Mouse (Mus musculus): ENCODE measurements around the gene Cerkl. TPM values are rescaled to one million over a fixed set of nuclear protein-coding genes. Genes with fewer than 3 reads are reported as not detected.

Cerkl gene
- polyA plus RNA-seq, 1 experiment from 2014 or later = 1.5 TPM

- whole genome bisulfite sequencing = 16% methylated on average over 15 of the region's 15 CpGs
- H3K4me1 ChIP-seq = peaks cover 16% of the 10 kb centered on the region
- H3K9me3 ChIP-seq = no peaks in the 10 kb centered on the region
- no peak overlapping the region for H3K4me3 ChIP-seq
- H3K36me3 ChIP-seq = no peaks in the 10 kb centered on the region
- no peak overlapping the region for H3K27ac ChIP-seq
- no peak for DNase-seq (ENCODE audit: low spot score)
- H3K27me3 ChIP-seq (ENCODE audit: insufficient read depth, poor library complexity, severe bottlenecking) = peaks cover 64% of the 10 kb centered on the region
Observed at GRCm38 (mm10) chr2:79454786-79455446, 1.7 kb downstream of the Cerkl start.

GRCm38 (mm10) chr2:79453901-79454781 is 2.4 kb downstream of the Cerkl start:
- 3% methylated on average over 55 of the region's 55 CpGs for WGBS
- H3K4me3 ChIP-seq = peak overlapping the region; percentile 57
- H3K36me3 ChIP-seq = no peaks in the 10 kb centered on the region
- H3K27ac ChIP-seq = no peak overlapping the region
- DNase-seq (ENCODE audit: low spot score) = peak; percentile 94
- peaks cover 15% of the 10 kb centered on the region for H3K4me1 ChIP-seq
- H3K9me3 ChIP-seq = no peaks in the 10 kb centered on the region
- H3K27me3 ChIP-seq (ENCODE audit: insufficient read depth, poor library complexity, severe bottlenecking) = peaks cover 56% of the 10 kb centered on the region

DNA sequence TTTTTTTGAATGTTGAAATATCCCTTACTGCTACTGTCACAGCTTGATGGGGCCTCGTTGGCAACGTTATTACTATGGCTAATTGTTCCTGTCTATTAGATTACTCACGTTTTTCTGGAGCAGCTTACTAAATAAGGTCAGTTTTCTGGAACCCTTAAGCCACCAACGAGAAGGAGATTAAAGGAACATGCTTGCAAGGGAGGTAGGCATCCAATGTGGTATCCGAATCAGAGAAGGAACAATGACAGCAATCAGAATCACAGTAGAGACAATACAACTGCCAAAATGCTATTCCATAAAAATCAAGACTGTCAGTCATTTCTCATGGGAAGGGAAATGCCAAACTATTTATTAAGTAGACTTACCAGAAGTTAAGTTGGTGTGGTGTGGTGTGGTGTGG is 5.1 kb downstream of the Cerkl start:
- Histone ChIP-seq H3K4me3 (no peak overlapping the region), H3K27me3 (ENCODE audit: insufficient read depth, poor library complexity, severe bottlenecking) (peaks cover 29% of the 10 kb centered on the region), H3K36me3 (no peaks in the 10 kb centered on the region), H3K9me3 (no peaks in the 10 kb centered on the region), H3K4me1 (peaks cover 4% of the 10 kb centered on the region; the same call in 1 of the 2 replicates), H3K27ac (no peak overlapping the region)
- 46% methylated on average over 5 of the region's 5 CpGs for WGBS
- no peak for DNase-seq (ENCODE audit: low spot score)

GRCm38 (mm10) chr2:79450684-79451394 is 5.7 kb downstream of the Cerkl start:
- H3K36me3 ChIP-seq = no peaks in the 10 kb centered on the region
- no peaks in the 10 kb centered on the region for H3K9me3 ChIP-seq
- no peak overlapping the region for H3K4me3 ChIP-seq
- H3K27me3 ChIP-seq (ENCODE audit: insufficient read depth, poor library complexity, severe bottlenecking) = peaks cover 23% of the 10 kb centered on the region
- no peak for DNase-seq (ENCODE audit: low spot score)
- no peak overlapping the region for H3K27ac ChIP-seq
- WGBS = 69% methylated on average over 4 of the region's 4 CpGs
- H3K4me1 ChIP-seq = peaks cover 3% of the 10 kb centered on the region; the same call in 1 of the 2 replicates

DNA sequence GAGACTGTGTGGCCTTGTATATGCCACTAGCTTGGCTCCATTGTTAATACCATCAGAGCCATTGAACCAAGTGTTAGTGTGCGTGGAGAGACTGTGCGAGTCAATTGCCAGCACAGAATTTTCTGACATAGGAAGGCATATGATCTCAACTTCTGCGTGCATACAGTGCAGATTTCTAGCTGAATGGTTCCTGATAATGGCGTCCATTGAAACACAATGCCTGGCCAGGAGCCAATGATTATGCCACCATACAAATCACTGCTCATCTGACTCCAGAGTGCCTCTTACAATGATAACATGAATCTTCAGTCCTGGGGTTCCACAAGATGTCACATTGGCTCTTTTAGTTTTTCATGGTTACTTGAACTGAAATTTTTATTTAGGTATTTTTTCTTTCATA is 7.2 kb downstream of the Cerkl start:
- Histone ChIP-seq H3K36me3 (no peaks in the 10 kb centered on the region), H3K27me3 (ENCODE audit: insufficient read depth, poor library complexity, severe bottlenecking) (peaks cover 8% of the 10 kb centered on the region), H3K9me3 (no peaks in the 10 kb centered on the region), H3K27ac (no peak overlapping the region), H3K4me3 (no peak overlapping the region), H3K4me1 (peaks cover 3% of the 10 kb centered on the region; the same call in 1 of the 2 replicates)
- WGBS = 70% methylated on average over 4 of the region's 4 CpGs
- no peak for DNase-seq (ENCODE audit: low spot score)

DNA sequence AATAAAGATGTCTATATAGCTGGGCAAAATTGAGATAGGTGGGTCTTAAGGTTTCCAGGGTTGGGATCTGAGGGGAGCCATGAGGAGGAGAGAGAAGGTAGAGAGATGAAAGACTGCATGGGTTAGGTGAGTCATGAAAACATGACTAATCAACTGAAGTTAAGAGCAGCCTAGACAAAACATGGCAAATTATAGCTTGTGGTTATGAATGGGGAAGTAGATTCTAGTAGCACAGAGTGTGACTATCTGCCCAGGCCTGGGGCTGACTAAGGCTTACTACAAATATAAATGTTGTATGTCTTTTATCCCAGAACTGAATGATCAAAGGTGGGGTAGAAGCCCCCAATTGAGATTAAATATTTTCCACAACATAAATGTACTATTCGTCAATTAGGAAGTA is 9.4 kb downstream of the Cerkl start:
- Histone ChIP-seq H3K27ac (no peak overlapping the region), H3K27me3 (ENCODE audit: insufficient read depth, poor library complexity, severe bottlenecking) (no peaks in the 10 kb centered on the region), H3K4me1 (no peaks in the 10 kb centered on the region), H3K36me3 (no peaks in the 10 kb centered on the region), H3K9me3 (no peaks in the 10 kb centered on the region), H3K4me3 (no peak overlapping the region)
- no peak for DNase-seq (ENCODE audit: low spot score)
- WGBS = 60% methylated on average over 1 of the region's 1 CpGs

- H3K4me1 ChIP-seq = no peaks in the 10 kb centered on the region
- no peaks in the 10 kb centered on the region for H3K27me3 ChIP-seq (ENCODE audit: insufficient read depth, poor library complexity, severe bottlenecking)
- no peak for DNase-seq (ENCODE audit: low spot score)
- WGBS = 76% methylated on average over 3 of the region's 3 CpGs
- H3K36me3 ChIP-seq = no peaks in the 10 kb centered on the region
- no peak overlapping the region for H3K4me3 ChIP-seq
- no peaks in the 10 kb centered on the region for H3K9me3 ChIP-seq
- H3K27ac ChIP-seq = no peak overlapping the region
Observed at GRCm38 (mm10) chr2:79443861-79444620, 12.5 kb downstream of the Cerkl start.

GRCm38 (mm10) chr2:79443401-79443800 is 13.2 kb downstream of the Cerkl start:
- no peak for DNase-seq (ENCODE audit: low spot score)
- no peak overlapping the region for H3K27ac ChIP-seq
- 84% methylated on average over 2 of the region's 2 CpGs for WGBS
- H3K36me3 ChIP-seq = no peaks in the 10 kb centered on the region
- H3K9me3 ChIP-seq = no peaks in the 10 kb centered on the region
- no peaks in the 10 kb centered on the region for H3K27me3 ChIP-seq (ENCODE audit: insufficient read depth, poor library complexity, severe bottlenecking)
- H3K4me3 ChIP-seq = no peak overlapping the region
- no peaks in the 10 kb centered on the region for H3K4me1 ChIP-seq

DNA sequence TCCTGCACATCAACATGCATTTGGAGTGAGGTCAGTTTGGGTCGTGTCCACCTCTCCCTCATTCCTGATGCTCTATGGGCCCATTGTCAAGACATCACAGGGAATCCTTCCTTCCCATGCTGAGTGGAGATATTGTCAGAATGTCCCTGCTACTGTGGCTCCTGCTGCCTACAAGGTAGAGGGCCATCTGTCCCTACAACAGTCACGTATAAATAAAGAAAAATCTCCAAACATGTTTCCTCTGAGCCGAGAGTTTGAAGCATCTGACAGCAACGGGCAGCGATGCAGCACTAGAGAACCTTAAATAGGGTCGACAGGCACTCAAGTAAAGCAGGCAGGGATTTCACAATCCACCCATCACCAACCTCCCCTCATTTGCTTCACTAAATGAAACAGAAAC is 13.7 kb downstream of the Cerkl start:
- Histone ChIP-seq H3K4me1 (no peaks in the 10 kb centered on the region), H3K27me3 (ENCODE audit: insufficient read depth, poor library complexity, severe bottlenecking) (no peaks in the 10 kb centered on the region), H3K4me3 (no peak overlapping the region), H3K36me3 (no peaks in the 10 kb centered on the region), H3K27ac (no peak overlapping the region), H3K9me3 (no peaks in the 10 kb centered on the region)
- WGBS = 81% methylated on average over 6 of the region's 6 CpGs
- DNase-seq (ENCODE audit: low spot score) = no peak

DNA sequence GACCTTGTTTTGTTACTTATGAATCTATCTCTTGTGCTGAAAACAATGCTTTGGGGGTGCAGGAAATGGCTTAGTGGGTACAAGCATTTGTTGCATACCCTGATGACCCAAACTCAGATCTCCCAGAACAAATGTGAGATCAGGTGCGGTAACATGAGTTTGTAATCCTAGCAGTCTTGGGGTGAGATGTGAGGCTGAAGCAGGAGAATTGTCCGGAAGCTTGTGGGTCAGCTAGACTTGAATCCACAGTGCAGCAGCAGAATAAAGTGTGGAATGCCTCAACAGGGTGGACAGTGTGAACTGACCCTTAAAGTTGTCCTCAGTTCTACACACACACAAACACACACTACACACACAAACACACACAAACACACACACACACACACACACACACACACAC is 14.4 kb downstream of the Cerkl start:
- Histone ChIP-seq H3K27ac (no peak overlapping the region), H3K4me1 (no peaks in the 10 kb centered on the region), H3K4me3 (no peak overlapping the region), H3K36me3 (no peaks in the 10 kb centered on the region), H3K27me3 (ENCODE audit: insufficient read depth, poor library complexity, severe bottlenecking) (no peaks in the 10 kb centered on the region), H3K9me3 (no peaks in the 10 kb centered on the region)
- 93% methylated on average over 2 of the region's 2 CpGs for WGBS
- DNase-seq (ENCODE audit: low spot score) = no peak

DNA sequence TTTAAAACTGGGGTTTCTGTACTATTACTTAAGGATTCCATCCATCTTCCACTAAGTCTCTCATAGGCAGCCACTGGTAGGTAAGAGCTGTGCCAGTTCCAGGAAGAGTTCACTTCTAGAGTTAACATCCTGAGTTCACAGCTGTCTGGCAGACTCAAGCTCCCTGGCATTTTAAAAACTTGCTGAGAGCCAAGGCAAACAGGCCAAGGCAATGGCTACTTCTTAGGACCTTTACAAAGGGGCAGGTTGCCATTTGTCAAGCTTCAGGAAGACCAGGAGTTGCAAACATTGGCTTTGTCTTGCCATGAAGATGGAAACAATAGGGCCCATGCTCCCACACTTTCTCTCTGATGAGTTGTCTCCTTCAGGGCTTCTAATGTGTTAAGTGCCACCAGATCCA is 26.5 kb downstream of the Cerkl start:
- Histone ChIP-seq H3K4me3 (no peak overlapping the region), H3K36me3 (no peaks in the 10 kb centered on the region), H3K4me1 (peaks cover 6% of the 10 kb centered on the region), H3K9me3 (no peaks in the 10 kb centered on the region), H3K27me3 (ENCODE audit: insufficient read depth, poor library complexity, severe bottlenecking) (peaks cover 14% of the 10 kb centered on the region), H3K27ac (no peak overlapping the region)
- DNase-seq (ENCODE audit: low spot score) = no peak

DNA sequence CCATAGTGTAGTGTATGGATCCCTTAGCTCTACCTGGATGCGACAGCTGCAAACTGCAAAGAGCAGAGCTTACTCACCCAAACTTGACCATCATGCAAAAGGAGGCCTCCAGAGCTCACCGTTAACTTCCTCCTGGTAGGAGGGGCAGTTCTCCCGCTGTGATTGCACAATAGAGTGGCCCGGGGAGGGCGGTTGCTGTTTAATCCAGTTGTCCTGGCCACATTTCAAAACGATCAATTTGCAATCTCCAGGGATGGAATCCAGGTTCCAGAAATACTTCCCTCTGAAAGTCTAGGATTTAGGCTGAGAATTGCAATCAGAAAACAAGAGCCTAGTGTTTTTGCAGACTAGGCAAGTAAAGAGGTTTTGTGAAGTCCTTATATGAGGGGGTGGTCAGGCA is 26.9 kb downstream of the Cerkl start:
- peaks cover 6% of the 10 kb centered on the region for H3K4me1 ChIP-seq
- H3K27me3 ChIP-seq (ENCODE audit: insufficient read depth, poor library complexity, severe bottlenecking) = peaks cover 14% of the 10 kb centered on the region
- no peak overlapping the region for H3K27ac ChIP-seq
- DNase-seq (ENCODE audit: low spot score) = no peak
- no peak overlapping the region for H3K4me3 ChIP-seq
- H3K9me3 ChIP-seq = no peaks in the 10 kb centered on the region
- H3K36me3 ChIP-seq = no peaks in the 10 kb centered on the region
- 11% methylated on average over 6 of the region's 6 CpGs for WGBS
